Mouse (Mus musculus) embryonic fibroblast, embryonic 13.5 days (primary cell): ENCODE measurements at regions not wholly inside any gene's neighbourhood (a gene's known extent, or its start where the extent isn't known, plus 50 kb on each side); places are given as distances from the start of the nearest gene placed in this dataset.
A peak's percentile ranks its signal among the peaks of the same experiment; 100 is the strongest.

ENCODE experiments used
- H3K27ac ChIP-seq: 2 replicates; pipeline ENCODE4 v1.5.1; 2012; ENCODE audit warnings: low read length, control low read depth, inconsistent platforms; ENCODE audit not compliant: insufficient read depth
- H3K4me1 ChIP-seq: 2 replicates; pipeline ENCODE4 v1.6.1; 2011; ENCODE audit warnings: low read length; ENCODE audit not compliant: control insufficient read depth, insufficient read depth
- H3K4me3 ChIP-seq: 2 replicates; pipeline ENCODE4 v1.5.1; 2011; ENCODE audit warnings: mild to moderate bottlenecking, control low read depth, low read length; ENCODE audit not compliant: insufficient read depth
- CTCF ChIP-seq: IDR thresholded peaks from 2 replicates; pipeline ENCODE4 v1.5.1; 2011; ENCODE audit warnings: mild to moderate bottlenecking, control low read depth, low read length, moderate library complexity, borderline replicate concordance; ENCODE audit not compliant: insufficient read depth
- POLR2A ChIP-seq: IDR thresholded peaks from 2 replicates; pipeline ENCODE4 v1.6.1; 2011; ENCODE audit warnings: low read depth, mild to moderate bottlenecking, control low read depth, low read length, moderate library complexity

- peak overlapping the region; percentile 31; the same call in 1 of the 2 replicates for H3K27ac ChIP-seq
- no peak for TF ChIP-seq CTCF
These were observed 199.6 kb downstream of the Map2k4 start for GRCm38 (mm10) chr11:65588491-65588890.

DNA sequence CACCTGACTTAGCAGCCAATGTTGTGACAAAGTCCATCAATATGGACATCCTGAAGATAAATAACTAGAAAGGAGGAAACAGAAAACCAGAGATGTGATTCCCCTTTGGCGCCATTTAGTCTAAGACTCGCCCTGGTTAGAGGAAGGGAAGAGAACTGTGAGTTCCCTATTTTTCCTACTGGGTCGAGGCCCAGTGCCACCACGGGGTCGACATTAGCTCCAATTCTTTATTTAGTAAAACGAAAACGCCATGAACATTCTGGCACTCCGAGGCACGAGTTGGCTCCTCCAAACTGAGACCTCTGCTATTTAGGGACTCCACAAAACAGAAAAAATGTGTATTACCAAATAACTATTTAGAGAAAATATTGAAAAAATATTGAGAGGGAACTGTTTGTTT is 220.3 kb downstream of the Map2k4 start:
- Histone ChIP-seq H3K4me3 (no peak overlapping the region), H3K4me1 (no peaks in the 10 kb centered on the region), H3K27ac (no peak overlapping the region)
- TF ChIP-seq POLR2A (no peak), CTCF (no peak)

More at GRCm38 (mm10) chr11:65588491-65588890, 199.6 kb downstream of the Map2k4 start:
- no peak overlapping the region for H3K4me3 ChIP-seq
- 0 out of 2 replicates have a peak, but pooled peaks cover 2% of the 10 kb centered on the region for H3K4me1 ChIP-seq

- H3K4me1 ChIP-seq, result no peaks in the 10 kb centered on the region
- H3K27ac ChIP-seq, result no peak overlapping the region
- TF ChIP-seq POLR2A (no peak), CTCF (no peak)
- no peak overlapping the region for H3K4me3 ChIP-seq
These were observed 229.9 kb downstream of the Map2k4 start for GRCm38 (mm10) chr11:65558236-65558635.

DNA sequence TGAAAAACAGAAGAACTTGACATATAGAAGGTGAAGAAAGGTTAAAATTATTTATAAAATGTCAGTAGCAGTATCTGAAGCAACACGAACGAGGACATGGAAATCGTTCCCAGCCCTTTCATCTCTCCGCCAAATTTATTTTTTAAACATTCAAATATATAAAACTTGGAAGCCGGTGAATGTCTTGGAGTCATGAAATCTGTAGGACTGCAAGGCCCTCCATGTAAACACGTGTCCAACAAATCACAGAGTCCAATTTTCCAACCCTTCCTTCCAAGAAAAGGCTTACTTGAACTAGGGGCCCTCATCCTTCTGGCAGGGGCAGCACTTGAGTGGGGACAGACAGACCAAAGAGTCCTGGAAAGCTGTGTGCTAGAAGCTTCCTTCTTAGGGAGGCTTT is 237.0 kb downstream of the Map2k4 start:
- no peak for TF ChIP-seq POLR2A
- TF ChIP-seq CTCF, result no peak
- no peak overlapping the region for H3K27ac ChIP-seq

GRCm38 (mm10) chr11:65544281-65544680 is 243.8 kb downstream of the Map2k4 start:
- Histone ChIP-seq H3K27ac (no peak overlapping the region), H3K4me1 (no peaks in the 10 kb centered on the region), H3K4me3 (no peak overlapping the region)
- TF ChIP-seq CTCF (no peak), POLR2A (no peak)

More for the DNA sequence above, 237.0 kb downstream of the Map2k4 start:
- H3K4me1 ChIP-seq, result no peaks in the 10 kb centered on the region
- no peak overlapping the region for H3K4me3 ChIP-seq

- no peaks in the 10 kb centered on the region for H3K4me1 ChIP-seq
- H3K4me3 ChIP-seq, result no peak overlapping the region
- no peak for TF ChIP-seq CTCF
- TF ChIP-seq POLR2A, result no peak
- H3K27ac ChIP-seq, result no peak overlapping the region
These were observed 244.5 kb downstream of the Map2k4 start for GRCm38 (mm10) chr11:65543581-65543980.

DNA sequence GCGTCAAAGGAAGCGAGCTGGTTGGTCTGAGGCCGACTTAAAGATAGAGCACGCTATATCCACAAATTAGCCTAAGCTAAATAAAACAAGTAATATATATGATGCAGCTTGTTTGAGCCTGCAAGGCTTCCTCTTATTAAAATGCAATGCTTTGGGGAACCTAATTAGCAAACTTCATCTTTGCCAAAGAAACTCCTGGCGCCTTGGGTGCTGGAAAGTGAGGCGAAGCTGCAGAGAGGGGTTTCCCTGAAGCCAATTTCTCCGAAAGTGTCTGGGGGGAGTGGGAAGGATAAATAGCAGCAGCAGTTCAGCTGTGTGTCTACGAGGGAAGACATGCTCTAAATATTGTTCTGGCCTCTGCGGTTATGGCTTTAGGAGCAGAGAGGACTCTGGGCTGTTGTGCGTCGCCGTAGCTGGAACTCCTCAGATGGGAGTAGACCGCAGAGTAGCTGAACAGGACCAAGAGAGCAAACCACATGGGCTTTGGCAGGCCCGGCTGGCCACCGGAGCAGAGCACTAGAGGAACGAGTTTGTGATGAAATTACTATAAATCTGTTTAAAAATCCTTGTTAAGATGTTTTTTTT is 251.0 kb downstream of the Map2k4 start:
- no peak overlapping the region for H3K4me3 ChIP-seq
- TF ChIP-seq CTCF, result no peak
- no peak for TF ChIP-seq POLR2A
- H3K27ac ChIP-seq, result no peak overlapping the region
- H3K4me1 ChIP-seq, result no peaks in the 10 kb centered on the region

GRCm38 (mm10) chr11:65535726-65536442 is 252.2 kb downstream of the Map2k4 start:
- H3K27ac ChIP-seq, result no peak overlapping the region
- H3K4me1 ChIP-seq, result no peaks in the 10 kb centered on the region
- no peak for TF ChIP-seq POLR2A
- TF ChIP-seq CTCF, result no peak
- no peak overlapping the region for H3K4me3 ChIP-seq

DNA sequence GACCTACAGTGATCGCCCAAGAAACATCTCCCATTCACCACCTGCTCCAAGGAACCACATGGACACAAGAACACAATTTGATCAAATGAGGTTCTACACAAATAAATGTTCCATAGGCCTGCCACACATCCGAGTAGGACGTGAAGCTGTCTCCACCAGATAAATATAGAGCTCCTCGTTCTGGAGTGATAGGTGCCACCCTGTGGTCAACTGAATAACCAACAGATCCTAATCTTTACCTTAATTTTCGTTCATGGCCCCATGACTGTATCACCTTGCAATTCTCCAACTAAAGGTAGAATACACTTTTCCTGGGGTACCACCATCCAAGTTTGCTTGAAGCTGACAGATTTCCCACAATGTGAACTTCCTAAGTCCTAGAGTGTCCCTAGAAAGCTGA is 257.4 kb downstream of the Map2k4 start:
- TF ChIP-seq CTCF (no peak), POLR2A (no peak)
- Histone ChIP-seq H3K4me1 (no peaks in the 10 kb centered on the region), H3K4me3 (no peak overlapping the region), H3K27ac (no peak overlapping the region)

DNA sequence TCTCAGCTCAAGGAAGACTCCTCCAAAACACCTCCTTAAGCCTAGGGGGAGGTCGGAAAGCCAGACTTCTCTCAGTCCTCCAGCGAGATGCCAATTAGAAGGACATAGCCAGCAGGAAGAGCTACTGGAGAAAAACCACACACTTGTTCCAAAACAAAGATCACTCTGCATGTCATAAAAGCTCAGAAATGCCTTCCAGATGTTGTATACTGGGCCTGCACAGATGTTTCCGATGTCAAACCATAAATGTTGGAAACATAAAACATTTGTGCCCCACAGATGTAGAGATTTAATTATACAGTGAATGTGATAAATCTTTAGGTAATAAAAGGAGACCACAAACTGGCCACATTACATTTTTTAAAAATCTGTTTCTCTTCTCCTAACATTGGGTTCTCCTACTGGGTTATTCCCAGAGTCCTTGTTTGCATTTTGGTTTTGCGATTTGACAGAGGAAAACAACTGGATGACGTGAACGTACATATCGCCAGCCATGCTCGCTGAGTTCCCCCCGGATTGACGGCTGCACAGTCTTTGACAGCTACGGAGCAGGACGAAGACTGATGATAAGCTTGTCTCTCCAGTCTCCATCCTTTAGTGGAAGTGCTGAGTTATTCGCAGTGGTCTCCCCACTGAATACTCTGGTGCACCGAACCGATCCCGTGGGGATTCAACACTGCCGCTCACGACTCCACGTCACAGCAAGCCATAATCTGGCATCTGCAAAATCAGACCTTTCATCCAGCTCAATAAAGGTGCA is 235.5 kb upstream of the Myocd start:
- Histone ChIP-seq H3K4me3 (no peak overlapping the region), H3K4me1 (peaks cover 2% of the 10 kb centered on the region; the same call in 1 of the 2 replicates), H3K27ac (no peak overlapping the region)
- TF ChIP-seq POLR2A (no peak), CTCF (no peak)
